Mouse (Mus musculus) limb, embryonic 12.5 days (tissue): ENCODE measurements around the gene Naa20. TPM values are rescaled to one million over a fixed set of nuclear protein-coding genes. Genes with fewer than 3 reads are reported as not detected.

Experiments used
- ATAC-seq: fragments of 200-750 bp; cut with Nextera tagmentation; 2 replicates; pipeline ENCODE4 v1.8.0; 2017; ENCODE audit warnings: low read depth, moderate TSS enrichment; ENCODE audit not compliant: insufficient number of reproducible peaks, insufficient read depth, low FRiP score, low TSS enrichment
- H3K27ac ChIP-seq: fragments of 300-500 bp; sonication (generic); 2 replicates; pipeline ENCODE4 v1.5.1; 2016; ENCODE audit warnings: mild to moderate bottlenecking, moderate library complexity
- H3K27me3 ChIP-seq: fragments of 300-500 bp; sonication (generic); 2 replicates; pipeline ENCODE4 v1.6.1; 2016; ENCODE audit warnings: mild to moderate bottlenecking, moderate library complexity
- H3K36me3 ChIP-seq: fragments of 300-500 bp; sonication (generic); 2 replicates; pipeline ENCODE4 v1.6.1; 2016; ENCODE audit warnings: mild to moderate bottlenecking, moderate library complexity
- H3K4me1 ChIP-seq: fragments of 300-500 bp; sonication (generic); replicated peaks from 2 replicates; pipeline ENCODE4 v1.6.1; 2016
- H3K4me2 ChIP-seq: fragments of 300-500 bp; sonication (generic); 2 replicates; pipeline ENCODE4 v1.6.1; 2016; ENCODE audit warnings: mild to moderate bottlenecking, moderate library complexity
- H3K4me3 ChIP-seq: fragments of 300-500 bp; sonication (generic); replicated peaks from 2 replicates; pipeline ENCODE4 v1.5.1; 2016; ENCODE audit warnings: mild to moderate bottlenecking
- H3K9ac ChIP-seq: fragments of 300-500 bp; sonication (generic); replicated peaks from 2 replicates; pipeline ENCODE4 v1.6.1; 2016; ENCODE audit warnings: mild to moderate bottlenecking, moderate library complexity
- H3K9me3 ChIP-seq: fragments of 300-500 bp; sonication (generic); 2 replicates; pipeline ENCODE4 v1.6.1; 2016; ENCODE audit warnings: mild to moderate bottlenecking, moderate library complexity
- WGBS: fragments of 180-500 bp; shearing (Covaris S2); methylation state at CpG from one replicate; pipeline ENCODE4 v1.1.7; 2016; 5-methylcytosine and 5-hydroxymethylcytosine counted together
- polyA plus RNA-seq: library from polyadenylated mRNA; unstranded; fragments of >200 nt; fragmentation: Nextera tagmentation; extraction: Ambion mirVana; gene quantifications from 2 replicates; pipeline ENCODE4 v1.2.1, GENCODE M21; 2016

The Naa20 gene
- polyA plus RNA-seq, 1 experiment from 2014 or later, result 156 TPM

- no peak overlapping the region for H3K9ac ChIP-seq
- 93% methylated on average over 11 of the region's 11 CpGs for WGBS
- H3K36me3 ChIP-seq, result peaks cover 40% of the 10 kb centered on the region
- H3K4me3 ChIP-seq, result no peak overlapping the region
- no peak for ATAC-seq
- no peak overlapping the region for H3K4me2 ChIP-seq
- no peak overlapping the region for H3K27ac ChIP-seq
- H3K9me3 ChIP-seq, result peaks cover 13% of the 10 kb centered on the region; the same call in 1 of the 2 replicates
- H3K27me3 ChIP-seq, result no peaks in the 10 kb centered on the region
- H3K4me1 ChIP-seq, result peaks cover 23% of the 10 kb centered on the region
Observed at GRCm38 (mm10) chr2:145866695-145867449, 35.0 kb upstream of the Naa20 start.

- no peak overlapping the region for H3K4me2 ChIP-seq
- peaks cover 32% of the 10 kb centered on the region for H3K36me3 ChIP-seq
- no peak overlapping the region for H3K4me3 ChIP-seq
- H3K9ac ChIP-seq, result no peak overlapping the region
- H3K27ac ChIP-seq, result no peak overlapping the region
- no peak for ATAC-seq
- H3K9me3 ChIP-seq, result peaks cover 13% of the 10 kb centered on the region; the same call in 1 of the 2 replicates
- WGBS, result 78% methylated on average over 4 of the region's 4 CpGs
- H3K27me3 ChIP-seq, result no peaks in the 10 kb centered on the region
- H3K4me1 ChIP-seq, result no peaks in the 10 kb centered on the region
Observed at GRCm38 (mm10) chr2:145871308-145871707, 30.6 kb upstream of the Naa20 start.

GRCm38 (mm10) chr2:145872099-145872498, 29.8 kb upstream of the Naa20 start:
- H3K27ac ChIP-seq, result no peak overlapping the region
- 86% methylated on average over 1 of the region's 1 CpGs for WGBS

GRCm38 (mm10) chr2:145873953-145874352, 27.9 kb upstream of the Naa20 start:
- ATAC-seq, result no peak
- H3K9me3 ChIP-seq, result peaks cover 3% of the 10 kb centered on the region; the same call in 1 of the 2 replicates
- no peaks in the 10 kb centered on the region for H3K27me3 ChIP-seq
- H3K4me2 ChIP-seq, result no peak overlapping the region
- 91% methylated on average over 1 of the region's 1 CpGs for WGBS
- H3K9ac ChIP-seq, result no peak overlapping the region
- H3K27ac ChIP-seq, result no peak overlapping the region
- H3K4me1 ChIP-seq, result peaks cover 3% of the 10 kb centered on the region; the same call in 1 of the 2 replicates
- peaks cover 37% of the 10 kb centered on the region for H3K36me3 ChIP-seq
- no peak overlapping the region for H3K4me3 ChIP-seq

More at GRCm38 (mm10) chr2:145872099-145872498, 29.8 kb upstream of the Naa20 start:
- ATAC-seq, result no peak
- H3K27me3 ChIP-seq, result no peaks in the 10 kb centered on the region
- H3K9ac ChIP-seq, result no peak overlapping the region
- no peak overlapping the region for H3K4me3 ChIP-seq
- no peaks in the 10 kb centered on the region for H3K4me1 ChIP-seq
- H3K36me3 ChIP-seq, result peaks cover 32% of the 10 kb centered on the region
- H3K9me3 ChIP-seq, result peaks cover 5% of the 10 kb centered on the region; the same call in 1 of the 2 replicates
- no peak overlapping the region for H3K4me2 ChIP-seq

- ATAC-seq, result no peak
- H3K27me3 ChIP-seq, result no peaks in the 10 kb centered on the region
- H3K9ac ChIP-seq, result no peak overlapping the region
- H3K4me1 ChIP-seq, result peaks cover 3% of the 10 kb centered on the region; the same call in 1 of the 2 replicates
- 67% methylated on average over 3 of the region's 3 CpGs for WGBS
- peaks cover 39% of the 10 kb centered on the region for H3K36me3 ChIP-seq
- H3K9me3 ChIP-seq, result no peaks in the 10 kb centered on the region
- no peak overlapping the region for H3K4me3 ChIP-seq
- H3K27ac ChIP-seq, result no peak overlapping the region
- H3K4me2 ChIP-seq, result no peak overlapping the region
Observed at GRCm38 (mm10) chr2:145874879-145875482, 26.9 kb upstream of the Naa20 start.

- Histone ChIP-seq H3K4me2 (no peak overlapping the region), H3K9me3 (no peaks in the 10 kb centered on the region), H3K36me3 (peaks cover 47% of the 10 kb centered on the region), H3K4me3 (no peak overlapping the region), H3K27ac (no peak overlapping the region), H3K27me3 (no peaks in the 10 kb centered on the region), H3K9ac (no peak overlapping the region), H3K4me1 (peaks cover 24% of the 10 kb centered on the region)
- WGBS, result 84% methylated on average over 3 of the region's 3 CpGs
- ATAC-seq, result no peak
Observed at GRCm38 (mm10) chr2:145877191-145877590, 24.7 kb upstream of the Naa20 start.

- peak overlapping the region; percentile 29 for H3K4me2 ChIP-seq
- no peaks in the 10 kb centered on the region for H3K27me3 ChIP-seq
- peak; percentile 86 for ATAC-seq
- no peaks in the 10 kb centered on the region for H3K9me3 ChIP-seq
- H3K9ac ChIP-seq, result peak overlapping the region; percentile 40; the same call in 1 of the 2 replicates
- H3K4me3 ChIP-seq, result no peak overlapping the region
- H3K4me1 ChIP-seq, result peaks cover 58% of the 10 kb centered on the region
- peak overlapping the region; percentile 94 for H3K27ac ChIP-seq
- peaks cover 77% of the 10 kb centered on the region for H3K36me3 ChIP-seq
- WGBS, result 29% methylated on average over 11 of the region's 11 CpGs
Observed at GRCm38 (mm10) chr2:145880887-145881747, 20.8 kb upstream of the Naa20 start.

GRCm38 (mm10) chr2:145881932-145882331, 20.0 kb upstream of the Naa20 start:
- Histone ChIP-seq H3K27me3 (no peaks in the 10 kb centered on the region), H3K27ac (peak overlapping the region; percentile 94), H3K9me3 (no peaks in the 10 kb centered on the region), H3K4me3 (no peak overlapping the region), H3K9ac (no peak overlapping the region), H3K36me3 (peaks cover 75% of the 10 kb centered on the region), H3K4me1 (peaks cover 58% of the 10 kb centered on the region), H3K4me2 (peak overlapping the region; percentile 29; the same call in 1 of the 2 replicates)
- WGBS, result 71% methylated on average over 5 of the region's 5 CpGs
- ATAC-seq, result no peak

- no peak for ATAC-seq
- Histone ChIP-seq H3K4me2 (no peak overlapping the region), H3K9me3 (no peaks in the 10 kb centered on the region), H3K27me3 (no peaks in the 10 kb centered on the region), H3K4me1 (peaks cover 60% of the 10 kb centered on the region), H3K27ac (peak overlapping the region; percentile 94), H3K36me3 (peaks cover 75% of the 10 kb centered on the region), H3K4me3 (no peak overlapping the region), H3K9ac (no peak overlapping the region)
- WGBS, result 26% methylated on average over 2 of the region's 2 CpGs
Observed at GRCm38 (mm10) chr2:145882398-145882797, 19.5 kb upstream of the Naa20 start.

- WGBS, result 24% methylated on average over 17 of the region's 17 CpGs
- H3K36me3 ChIP-seq, result peaks cover 61% of the 10 kb centered on the region
- H3K9me3 ChIP-seq, result no peaks in the 10 kb centered on the region
- ATAC-seq, result no peak
- peak overlapping the region; percentile 17; the same call in 1 of the 2 replicates for H3K4me2 ChIP-seq
- peaks cover 75% of the 10 kb centered on the region for H3K4me1 ChIP-seq
- no peaks in the 10 kb centered on the region for H3K27me3 ChIP-seq
- no peak overlapping the region for H3K9ac ChIP-seq
- no peak overlapping the region for H3K4me3 ChIP-seq
- H3K27ac ChIP-seq, result peak overlapping the region; percentile 83
Observed at GRCm38 (mm10) chr2:145884036-145884912, 17.6 kb upstream of the Naa20 start.
